29 mouse cellular contexts compared by ENCODE assay signal in the genomic region with DNA sequence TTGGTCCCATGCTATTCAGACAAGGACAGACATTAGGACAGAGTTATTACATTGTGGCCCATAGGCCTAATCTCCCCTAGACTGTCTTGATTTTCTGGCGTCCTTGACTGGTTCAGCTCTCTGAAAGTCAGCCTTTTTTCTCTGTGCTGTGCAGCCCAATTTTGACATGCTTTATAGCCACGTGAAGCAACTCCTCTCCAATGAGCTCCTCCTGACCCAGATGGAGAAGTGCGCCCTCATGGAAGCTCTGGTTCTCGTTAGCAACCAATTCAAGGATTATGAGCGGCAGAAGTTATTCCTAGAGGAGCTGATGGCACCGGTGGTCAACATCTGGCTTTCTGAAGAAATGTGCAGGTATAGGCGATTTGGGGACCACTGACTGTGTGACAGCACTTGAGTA. TPM values are rescaled to one million over a fixed set of nuclear protein-coding genes. Genes with fewer than 3 reads are reported as not detected.
"Had no signal": no experiment of that assay in that cellular context is flagged by ENCODE, and none has a peak within 500 bp of the region (broad histone marks: within the 10 kb centered on the region; RNA-seq: fewer than 3 reads in every experiment).

No protein-coding gene starts in this region.

- H3K27me3 ChIP-seq: heart, embryonic 12.5 days; hindbrain, embryonic 12.5 days; kidney, embryonic 15.5 days; limb, embryonic 13.5 days; limb, embryonic 15.5 days; liver, embryonic 12.5 days had no signal

- H3K4me1 ChIP-seq: heart, embryonic 10.5 days; heart, embryonic 12.5 days; hindbrain, embryonic 10.5 days; hindbrain, embryonic 12.5 days; kidney, embryonic 15.5 days; limb, embryonic 13.5 days; limb, embryonic 15.5 days; liver, embryonic 12.5 days had no signal

- ATAC-seq: hindbrain, embryonic 16.5 days; inflammation-experienced regulatory T-cells, adult 6 months; intestine, embryonic 16.5 days; liver, embryonic 12.5 days had no signal

- H3K9me3 ChIP-seq: heart, embryonic 10.5 days; heart, embryonic 12.5 days; hindbrain, embryonic 10.5 days; hindbrain, embryonic 12.5 days; kidney, embryonic 15.5 days; limb, embryonic 13.5 days; limb, embryonic 15.5 days; liver, embryonic 12.5 days had no signal

- H3K4me2 ChIP-seq: heart, embryonic 12.5 days; hindbrain, embryonic 12.5 days; hindbrain, embryonic 14.5 days; kidney, embryonic 15.5 days; limb, embryonic 13.5 days; limb, embryonic 15.5 days; liver, embryonic 12.5 days had no signal

- DNase-seq: gastrocnemius, postnatal 14 days; gastrocnemius, postnatal 36 days; heart, adult 18-20 months; heart, postnatal 10 days; heart, postnatal 4 days; kidney, adult 11 months; kidney, adult 2 months; kidney, adult 9 months; kidney, postnatal 14 days; kidney, postnatal 36 days; layer of hippocampus, adult 9-11 months; layer of hippocampus, postnatal 36 days; left cerebral cortex, postnatal 4 days had no signal

- H3K27ac ChIP-seq: heart, embryonic 10.5 days; hindbrain, embryonic 10.5 days; hindbrain, embryonic 12.5 days; hindbrain, embryonic 14.5 days; kidney, embryonic 15.5 days; kidney, postnatal 0 days; limb, embryonic 13.5 days; limb, embryonic 15.5 days; liver, embryonic 12.5 days; liver, embryonic 14.5 days had no signal

- H3K9ac ChIP-seq: heart, embryonic 12.5 days; hindbrain, embryonic 12.5 days; hindbrain, embryonic 14.5 days; kidney, embryonic 15.5 days; limb, embryonic 13.5 days; limb, embryonic 15.5 days; liver, embryonic 12.5 days; liver, embryonic 14.5 days had no signal

- H3K4me3 ChIP-seq: heart, embryonic 10.5 days; heart, embryonic 12.5 days; hindbrain, embryonic 10.5 days; hindbrain, embryonic 12.5 days; kidney, embryonic 15.5 days; limb, embryonic 13.5 days; limb, embryonic 15.5 days; liver, embryonic 12.5 days had no signal

RNA-seq across cellular contexts. Expression of gene Lrrc73, which starts 25.8 kb away (rescaled TPM):
- total RNA-seq: gastrocnemius, adult 8-10 months; liver, adult 2 months had no signal
